Mouse (Mus musculus): ENCODE results near the gene Tmem253.

Tmem253 gene

DNA sequence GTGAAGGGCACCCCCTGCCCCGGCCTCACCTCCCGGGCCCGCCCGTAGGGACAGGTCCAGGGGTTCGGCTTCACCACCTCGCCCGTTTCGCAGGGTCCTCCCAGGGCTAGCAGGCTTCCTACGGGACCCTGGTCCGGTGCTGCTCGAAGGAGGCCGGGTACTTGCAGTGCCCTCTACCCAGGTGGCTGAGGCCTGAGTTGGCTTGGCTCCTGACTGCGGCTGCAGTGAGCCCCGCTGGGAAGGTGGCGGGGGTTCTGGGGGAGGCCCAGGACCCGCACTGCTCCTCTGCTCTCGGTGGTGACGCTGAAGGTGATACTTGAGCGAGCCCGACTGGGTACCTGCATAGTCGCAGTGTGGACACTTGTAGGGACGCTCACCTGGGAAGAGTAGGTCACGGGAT, 8.7 kb upstream of the Tmem253 start:
- in situ Hi-C loops (cut with MboI, MseI): loop anchor here (5.0 to 10.0 kb wide), 3 partner anchors 66 to 922 kb away; no protein-coding TSS in a partner anchor

- in situ Hi-C loops (cut with MboI, MseI): loop anchor here (5.0 to 10.0 kb wide), 3 partner anchors 64 to 924 kb away; no protein-coding TSS in a partner anchor
Observed at GRCm38 (mm10) chr14:52008321-52009203, 6.9 kb upstream of the Tmem253 start.

DNA sequence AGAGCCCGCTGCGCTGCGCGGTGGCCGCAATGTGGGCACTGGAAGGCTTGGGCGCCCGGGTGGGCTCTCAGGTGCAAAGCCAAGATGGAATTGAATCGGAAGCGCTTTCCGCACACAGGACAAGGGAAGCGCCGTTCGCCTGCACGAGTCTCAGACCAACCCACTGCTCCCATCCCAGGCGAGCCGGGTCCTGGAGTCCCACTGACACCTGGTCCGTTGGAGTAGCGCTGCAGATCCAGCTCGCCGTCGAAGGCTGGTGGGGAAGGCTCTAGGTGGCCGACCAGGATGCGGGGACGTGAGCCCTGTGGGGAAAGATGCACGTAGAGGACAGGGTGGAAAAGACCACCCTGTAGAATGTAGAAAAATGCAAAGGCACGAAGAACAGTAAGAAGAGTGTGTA, 6.1 kb upstream of the Tmem253 start:
- in situ Hi-C loops (cut with MboI, MseI): loop anchor here (5.0 to 10.0 kb wide), 3 partner anchors 63 to 925 kb away; no protein-coding TSS in a partner anchor

DNA sequence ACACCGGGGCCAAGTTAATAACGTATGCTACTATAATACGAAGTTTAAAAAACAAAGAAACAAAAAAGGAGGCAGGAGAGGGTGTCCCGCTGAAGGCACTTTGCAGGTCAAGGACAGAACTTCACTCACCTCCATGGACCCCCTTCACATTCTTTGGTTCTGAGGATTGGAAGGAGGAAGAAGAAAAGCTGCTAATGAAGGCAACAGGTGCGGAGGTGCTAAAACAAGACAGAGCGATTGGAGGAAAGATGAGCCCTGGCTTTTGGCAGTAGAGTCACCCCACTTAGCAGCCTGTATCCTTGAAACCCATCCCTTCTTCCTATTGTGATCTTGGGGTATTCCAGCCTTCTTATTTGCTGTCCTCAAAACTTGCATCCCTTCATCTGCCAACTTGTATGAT, 5.6 kb upstream of the Tmem253 start:
- in situ Hi-C loops (cut with MboI, MseI): loop anchor here (5.0 to 10.0 kb wide), 3 partner anchors 62 to 925 kb away; no protein-coding TSS in a partner anchor

GRCm38 (mm10) chr14:52010446-52011111, 4.9 kb upstream of the Tmem253 start:
- in situ Hi-C loops (cut with MboI, MseI): no loop called here

DNA sequence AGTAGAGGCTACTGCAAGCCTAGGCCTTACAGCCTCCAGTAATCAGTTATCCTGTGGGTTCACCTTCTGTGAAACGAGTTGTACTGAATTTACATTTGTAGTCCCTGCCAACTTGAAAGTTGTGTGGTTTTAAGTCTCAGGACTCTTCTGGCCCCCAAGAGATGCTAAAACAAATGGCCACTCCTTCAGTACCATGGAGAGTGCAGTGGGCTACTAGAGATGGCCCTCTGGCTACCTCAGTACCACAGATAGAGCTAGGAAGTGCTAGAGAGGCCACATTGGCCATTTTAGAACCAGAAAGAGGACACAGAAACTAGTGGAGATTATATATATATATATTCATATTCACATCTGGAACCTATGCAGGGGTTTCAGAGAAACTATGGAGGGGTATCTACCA, 3.8 kb upstream of the Tmem253 start:
- in situ Hi-C loops (cut with MboI, MseI): no loop called here

GRCm38 (mm10) chr14:52012085-52012484, 3.4 kb upstream of the Tmem253 start:
- in situ Hi-C loops (cut with MboI, MseI): no loop called here

- in situ Hi-C loops (cut with MboI, MseI): no loop called here
Observed at GRCm38 (mm10) chr14:52012553-52012952, 2.9 kb upstream of the Tmem253 start.

GRCm38 (mm10) chr14:52013021-52013610, 2.3 kb upstream of the Tmem253 start:
- in situ Hi-C loops (cut with MboI, MseI): no loop called here

GRCm38 (mm10) chr14:52013771-52014219, 1.7 kb upstream of the Tmem253 start:
- in situ Hi-C loops (cut with MboI, MseI): no loop called here

GRCm38 (mm10) chr14:52014271-52014760, 1.1 kb upstream of the Tmem253 start:
- in situ Hi-C loops (cut with MboI, MseI): no loop called here

- in situ Hi-C loops (cut with MboI, MseI): no loop called here
Observed at GRCm38 (mm10) chr14:52014761-52015311, 622 bp upstream of the Tmem253 start.

DNA sequence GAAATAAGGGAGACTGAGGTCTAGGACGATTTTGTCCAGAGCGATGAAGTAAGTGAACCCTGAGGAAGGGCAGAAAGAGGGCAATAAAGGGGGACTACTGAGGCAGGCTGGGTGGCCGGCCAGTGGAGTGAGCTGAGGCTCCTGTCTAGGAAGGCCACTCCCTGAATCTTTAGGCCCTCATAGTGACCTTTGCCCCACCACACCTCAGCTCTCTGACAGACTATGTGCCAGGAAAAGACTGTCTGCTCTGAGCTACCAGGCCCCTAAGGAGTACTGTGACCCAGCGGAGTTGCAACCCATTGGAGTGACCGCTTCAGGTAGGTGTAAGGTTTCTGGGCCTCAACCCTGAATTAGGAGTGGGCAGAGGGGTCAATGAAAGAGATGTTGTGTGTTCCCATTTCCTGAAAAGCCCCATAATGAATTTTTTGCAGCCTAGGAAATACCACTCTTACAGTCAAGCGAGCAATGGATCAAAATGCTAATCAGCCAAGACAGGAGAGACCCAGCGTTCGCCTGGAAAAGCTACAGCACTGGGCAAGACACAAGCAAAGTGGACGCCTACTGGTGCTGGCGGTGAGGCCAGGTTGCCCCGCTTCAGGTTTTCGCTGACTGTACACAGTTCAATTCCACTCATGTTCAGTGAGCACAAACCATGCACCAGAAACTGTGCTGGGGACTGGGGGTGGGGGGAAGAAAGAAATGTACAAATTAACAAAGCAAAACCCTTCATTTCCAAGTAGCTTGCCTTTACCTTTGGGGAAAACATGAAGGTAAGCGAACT, 1.4 kb downstream of the Tmem253 start:
- in situ Hi-C loops (cut with MboI, MseI): no loop called here

- in situ Hi-C loops (cut with MboI, MseI): no loop called here
Observed at GRCm38 (mm10) chr14:52017662-52018061, 2.2 kb downstream of the Tmem253 start.

GRCm38 (mm10) chr14:52018248-52019050, 3.0 kb downstream of the Tmem253 start:
- in situ Hi-C loops (cut with MboI, MseI): no loop called here

- in situ Hi-C loops (cut with MboI, MseI): no loop called here
Observed at GRCm38 (mm10) chr14:52019051-52019589, 3.7 kb downstream of the Tmem253 start.

DNA sequence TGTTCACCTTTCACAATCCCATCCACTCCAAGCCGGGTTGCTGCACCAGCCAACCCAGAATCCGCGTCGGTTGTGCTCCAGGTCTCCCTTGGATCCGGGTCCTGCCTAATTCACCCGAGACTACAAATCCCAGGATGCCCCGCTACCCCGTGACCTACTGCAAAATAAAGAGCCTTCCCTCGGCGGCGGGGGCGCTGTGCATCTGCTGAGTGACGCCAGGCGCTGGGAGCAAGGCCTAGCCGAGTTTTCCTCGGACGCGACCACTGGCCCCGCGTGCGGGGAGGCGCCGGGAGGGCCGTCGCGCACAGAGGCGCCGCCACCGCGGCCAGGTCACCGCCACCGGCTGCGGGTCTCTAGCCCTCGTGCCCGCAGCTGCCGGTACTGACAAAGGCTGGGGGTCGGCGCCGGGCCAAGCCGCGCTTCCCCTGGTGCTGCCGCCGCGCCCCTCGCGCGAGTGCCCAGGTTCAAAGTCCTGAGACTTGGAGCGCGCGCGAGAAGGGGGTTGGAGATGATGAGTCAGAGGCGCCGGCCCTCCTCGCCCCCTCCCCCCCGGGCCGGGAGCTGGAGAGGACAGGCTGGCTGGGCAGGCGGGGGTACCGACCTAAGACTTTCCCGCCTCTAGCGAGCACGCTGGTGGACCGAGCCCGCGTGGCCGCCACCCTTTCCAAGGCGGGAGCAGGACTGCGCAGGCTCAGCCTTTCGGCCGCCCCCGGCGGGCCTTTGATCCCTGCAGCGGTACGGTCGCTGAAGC, 4.3 kb downstream of the Tmem253 start:
- in situ Hi-C loops (cut with MboI, MseI): no loop called here

GRCm38 (mm10) chr14:52020486-52021137, 5.2 kb downstream of the Tmem253 start, which contains the start of gene Zfp219:
Gene Zfp219, minus strand, starts transcription at chr14:52020733.
- in situ Hi-C loops (cut with MboI, MseI): no loop called here

Measured in T-helper 17 cell (primary cell).